Mouse (Mus musculus): ENCODE results near the gene Sgsh.

The Sgsh gene

DNA sequence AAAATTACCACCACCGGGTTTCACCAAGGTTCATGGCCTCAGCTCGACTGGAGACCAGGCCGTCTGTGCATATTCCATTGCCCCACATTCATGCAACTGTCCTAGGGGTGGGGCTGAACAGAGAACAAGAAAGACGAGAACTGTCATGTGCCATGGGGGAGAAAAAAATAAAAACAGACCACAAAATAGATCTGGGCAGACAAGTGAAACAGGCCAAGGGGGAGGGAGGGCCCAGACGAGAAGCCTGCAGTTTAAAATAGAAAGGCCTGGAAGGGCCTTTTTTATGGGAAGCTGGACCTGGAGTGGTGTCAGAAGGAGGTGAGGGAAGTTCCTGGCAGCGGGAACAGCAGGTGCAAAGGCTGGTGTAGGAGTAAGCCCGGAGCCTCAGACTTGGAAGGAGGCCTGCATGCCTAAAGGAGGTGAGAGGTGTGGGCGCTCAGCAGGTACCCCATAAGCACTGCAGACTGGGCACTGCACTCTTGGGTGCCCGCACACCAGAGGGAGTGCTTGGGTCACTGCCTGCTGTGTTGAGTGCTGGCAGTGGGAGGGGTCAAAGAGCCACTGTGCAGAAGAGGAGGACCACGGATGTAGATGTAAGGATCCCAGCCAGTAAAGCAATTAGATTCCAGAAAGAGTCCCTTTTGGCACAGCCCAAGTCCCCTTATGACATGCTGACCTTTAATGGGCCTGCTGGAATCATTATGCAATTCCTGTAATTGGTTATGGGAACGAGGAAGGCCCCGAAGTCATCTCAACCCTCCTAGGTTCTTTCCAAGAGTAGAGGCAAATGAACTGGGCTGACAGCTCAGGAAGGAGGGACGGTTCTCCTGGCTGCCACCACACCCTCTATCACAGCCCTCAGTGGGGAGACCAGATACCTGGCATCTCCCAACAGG, 48.3 kb downstream of the Sgsh start:
- no peak for DNase-seq (ENCODE audit: low spot score)

DNA sequence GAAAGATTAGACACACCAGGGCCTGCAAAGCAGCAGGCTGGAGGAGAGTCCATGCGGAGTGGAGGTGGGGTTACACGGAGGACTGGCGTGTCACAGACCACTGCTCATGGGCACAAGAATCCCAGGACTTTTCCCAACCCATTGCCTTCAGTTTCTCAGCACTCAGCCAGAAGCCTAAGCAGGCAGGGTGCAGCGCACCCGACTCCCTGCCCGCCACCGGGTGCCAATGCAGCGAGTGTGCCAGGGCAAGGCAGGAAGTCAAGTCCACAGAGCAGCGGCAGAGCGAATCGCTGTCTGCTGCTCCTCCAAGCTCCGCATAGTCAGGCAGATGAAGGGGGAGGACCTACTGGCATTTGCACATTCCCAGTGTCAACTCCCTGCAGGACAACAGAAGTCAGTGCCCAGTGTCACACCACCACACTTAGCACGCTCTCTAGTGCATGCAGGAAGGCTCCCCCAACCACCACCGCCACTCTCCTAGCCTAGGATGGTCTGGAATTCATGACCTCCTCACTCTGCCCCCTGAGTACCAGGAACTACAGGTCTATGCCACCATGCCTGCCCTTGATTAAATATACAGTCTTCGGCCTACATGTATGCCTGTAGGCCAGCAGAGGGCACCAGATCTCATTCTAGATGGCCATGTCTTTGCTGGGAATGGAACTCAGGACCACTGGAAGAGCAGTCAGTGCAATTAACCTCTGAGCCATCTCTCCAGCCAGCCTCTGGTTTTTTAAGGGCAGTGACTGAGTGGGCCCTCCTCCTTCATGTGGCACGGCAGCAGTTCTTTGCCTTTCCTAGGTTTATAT, 50.2 kb downstream of the Sgsh start:
- DNase-seq (ENCODE audit: low spot score), result peak; percentile 18

DNA sequence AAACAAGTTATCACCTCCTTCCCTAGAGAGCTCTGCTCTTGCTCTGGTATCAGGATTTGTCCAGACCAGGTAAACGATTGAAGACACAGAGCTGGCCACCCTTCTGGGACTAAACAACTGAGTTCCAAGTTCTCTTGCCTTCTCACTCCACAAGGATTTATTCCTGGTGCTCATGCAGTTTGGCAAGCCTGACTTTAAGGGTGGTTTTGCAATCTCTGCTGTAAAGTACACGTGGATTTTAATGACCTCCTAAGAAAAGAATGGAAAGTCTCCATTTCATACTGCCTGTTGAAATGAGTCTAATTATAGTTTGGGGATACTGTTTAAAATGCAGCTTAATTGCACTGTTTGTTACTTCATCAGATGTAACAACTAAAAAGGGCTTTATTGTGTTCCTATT, 54.4 kb downstream of the Sgsh start:
- DNase-seq (ENCODE audit: low spot score), result no peak

DNA sequence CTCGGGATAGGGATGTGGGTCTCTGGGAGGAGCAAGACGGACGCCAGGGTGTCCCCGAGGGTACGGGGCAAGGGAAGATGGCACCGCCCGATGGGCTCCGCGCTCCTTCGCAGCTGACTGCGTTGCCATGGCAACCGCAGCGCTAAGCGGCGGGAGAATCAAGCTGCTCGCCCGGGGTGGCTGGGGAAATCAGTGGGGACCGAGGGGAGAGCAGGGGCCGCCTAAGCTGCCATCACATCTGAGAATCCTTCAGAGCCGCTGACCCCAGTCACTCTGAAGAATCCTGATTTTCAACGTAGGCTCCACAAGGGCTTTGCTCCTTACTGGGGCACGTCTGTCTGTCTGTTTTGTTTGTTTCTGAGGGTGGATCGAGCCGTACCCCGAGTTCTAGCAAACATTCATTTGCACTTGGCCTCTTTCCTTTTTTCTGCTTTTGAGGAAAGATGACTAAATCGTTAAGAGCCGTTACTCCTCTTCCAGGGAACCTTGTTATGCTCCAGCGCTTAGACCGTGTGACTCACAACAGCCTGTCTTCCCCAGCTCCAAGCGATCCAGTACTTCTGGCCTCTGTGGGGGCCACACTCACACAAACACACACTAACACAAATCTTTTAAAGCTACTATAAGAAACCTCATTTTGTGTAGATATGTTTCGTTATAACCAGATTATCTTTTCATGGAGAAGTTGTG, 54.9 kb downstream of the Sgsh start:
- DNase-seq (ENCODE audit: low spot score), result no peak

DNA sequence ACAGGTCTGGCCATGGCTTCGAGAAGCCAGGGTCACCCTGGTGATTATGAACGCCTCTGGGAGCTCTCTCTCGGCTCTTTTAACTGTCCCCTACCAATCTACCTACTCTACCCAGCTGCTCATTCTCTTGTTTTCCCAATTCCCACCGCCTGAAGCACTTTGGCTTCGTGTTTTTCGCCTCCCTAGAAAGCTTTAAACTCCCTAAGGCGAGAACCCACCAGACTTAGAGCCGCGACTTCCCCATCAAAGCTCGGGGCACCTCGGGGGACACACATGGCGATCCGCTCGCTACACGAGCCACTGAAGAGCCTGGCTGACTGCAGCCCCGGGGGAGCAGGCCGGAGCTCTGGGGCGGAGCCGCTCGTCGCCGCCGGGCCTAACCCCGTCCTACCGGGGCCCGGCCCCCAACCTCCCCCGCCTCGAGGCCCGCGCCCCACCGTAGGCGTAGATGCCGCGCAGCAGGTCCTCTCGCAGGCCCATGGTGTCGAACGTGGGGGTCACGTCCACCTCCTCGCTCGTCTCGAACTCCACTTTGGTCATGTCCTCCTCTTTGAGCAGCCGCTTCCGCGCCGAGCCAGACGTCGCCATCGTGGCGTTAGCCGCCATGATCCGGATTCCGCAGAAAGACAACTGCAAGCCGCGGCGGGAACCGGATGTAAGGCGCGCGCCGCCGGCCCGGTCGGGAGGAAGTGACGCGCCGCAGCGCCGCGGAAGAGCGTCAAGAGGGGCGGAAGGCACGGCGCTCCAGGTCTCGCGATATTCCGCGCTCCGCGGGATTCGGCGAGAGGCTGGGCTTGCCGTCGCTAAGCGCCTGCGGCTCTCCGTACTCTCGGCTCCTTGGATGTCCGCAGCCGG, 55.7 kb downstream of the Sgsh start, which contains the start of gene Eif4a3:
TSS of gene Eif4a3 (minus strand) at position 699 of the 855 bp plus-strand sequence.
- peak; percentile 96 for DNase-seq (ENCODE audit: low spot score)

DNA sequence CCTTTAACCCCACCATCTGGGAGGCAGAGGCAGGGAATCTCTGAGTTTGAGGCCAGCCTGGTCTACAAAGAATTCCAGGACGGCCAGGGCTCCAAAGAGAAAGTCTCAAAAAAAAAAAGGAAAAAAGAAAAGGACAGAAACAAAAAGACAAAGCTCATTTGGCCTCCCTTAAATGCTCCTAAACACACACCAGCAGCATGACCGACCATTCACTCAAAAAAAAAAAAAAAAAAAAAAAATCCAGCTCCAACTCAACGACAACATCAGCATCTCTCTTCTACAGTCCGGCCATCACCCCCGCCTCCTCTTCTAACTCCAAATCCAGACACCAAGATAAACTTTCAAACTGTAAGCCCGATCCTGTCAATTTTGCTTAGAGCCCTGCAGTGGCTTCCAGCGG, 56.4 kb downstream of the Sgsh start:
- no peak for DNase-seq (ENCODE audit: low spot score)

DNA sequence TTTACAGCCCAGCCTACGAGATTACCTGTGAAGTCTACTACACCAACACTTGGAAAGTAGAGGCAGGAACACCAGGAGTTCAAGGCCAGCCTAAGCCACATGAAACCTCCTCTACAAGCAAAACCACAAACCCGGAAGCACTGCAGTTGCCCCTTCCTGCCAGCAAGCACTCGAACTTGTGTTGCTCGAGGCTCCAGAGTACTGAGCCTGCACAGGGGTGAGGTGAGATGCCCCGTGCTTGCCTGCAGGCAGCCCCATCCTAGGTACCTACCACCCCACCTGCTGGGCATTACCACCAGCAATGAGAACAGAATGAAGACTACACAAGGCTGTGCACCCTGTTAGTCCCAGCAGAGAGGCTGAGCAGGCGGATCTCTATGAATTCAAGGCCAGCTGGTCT, 57.3 kb downstream of the Sgsh start:
- DNase-seq (ENCODE audit: low spot score), result no peak
